Mouse (Mus musculus) 3T3-L1 (cell line): ENCODE data around the gene Ctsz.
A peak's percentile ranks its signal among the peaks of the same experiment; 100 is the strongest.

Experiments
- DNase-seq: peaks from one replicate; pipeline ENCODE4 v3.0.0-alpha.2; 2015; ENCODE audit warnings: low read depth, low spot score

The Ctsz gene

DNA sequence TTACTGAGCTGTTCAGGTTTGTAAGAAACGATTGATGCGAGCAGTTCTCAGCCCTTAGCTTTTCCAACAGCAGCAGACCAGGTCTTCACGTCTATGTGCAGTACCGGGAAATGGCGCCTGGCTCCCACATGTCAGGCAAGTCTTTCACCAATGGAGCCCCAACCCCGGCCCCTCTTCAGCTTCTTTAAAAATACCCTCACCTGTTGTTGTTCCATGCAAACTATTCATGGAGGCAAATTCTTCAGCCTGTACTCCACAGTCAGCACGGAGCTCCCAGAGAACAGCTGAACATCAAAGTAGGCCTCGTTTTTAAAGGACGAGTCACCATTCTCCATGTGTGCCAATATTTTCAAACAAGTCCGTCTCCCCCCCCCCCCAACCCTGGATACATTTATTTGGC lies 42.2 kb downstream of the Ctsz start:
- peak; percentile 24 for DNase-seq

GRCm38 (mm10) chr2:174393383-174393782 lies 45.5 kb downstream of the Ctsz start:
- no peak for DNase-seq

- DNase-seq, result no peak
Observed at GRCm38 (mm10) chr2:174392554-174392953, 46.3 kb downstream of the Ctsz start.

DNA sequence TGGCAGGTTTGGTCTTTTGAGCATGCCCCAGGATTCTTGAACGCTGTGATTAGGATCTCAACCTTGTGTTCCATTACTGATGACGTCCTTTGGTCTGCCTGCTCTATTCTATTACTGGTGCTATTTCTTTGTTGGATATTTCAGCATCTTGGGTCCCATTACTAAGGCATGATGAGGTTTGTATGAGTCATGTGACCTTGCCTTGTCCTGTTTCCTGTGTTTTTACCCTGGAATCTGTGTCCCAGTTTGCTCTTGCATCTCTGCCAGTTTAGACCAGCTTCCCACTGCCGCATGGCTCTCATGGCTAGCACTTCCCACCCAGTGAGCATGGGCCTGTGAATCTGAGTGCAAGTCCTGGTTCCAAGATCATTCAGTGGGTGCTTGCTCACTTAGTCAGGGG lies 46.9 kb downstream of the Ctsz start:
- peak; percentile 62 for DNase-seq

DNA sequence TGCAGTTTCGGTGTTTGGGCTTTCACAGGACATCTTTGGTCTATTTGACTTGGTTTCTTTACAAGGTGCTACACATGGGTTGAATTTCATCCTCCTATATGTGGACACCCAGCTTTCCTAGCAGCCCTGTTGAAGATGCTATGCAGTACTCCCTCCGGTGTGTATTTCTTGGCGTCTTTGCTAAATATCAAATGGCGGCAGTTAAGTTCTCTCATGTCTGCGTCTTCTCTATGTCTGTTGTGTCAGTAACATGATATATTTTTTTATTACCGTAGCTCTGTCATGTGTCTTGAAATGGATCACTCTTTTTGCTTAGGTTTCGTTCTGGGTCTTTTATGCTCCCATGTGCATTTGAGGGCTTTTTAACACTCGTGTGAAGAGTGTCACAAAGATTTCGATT lies 57.8 kb downstream of the Ctsz start:
- no peak for DNase-seq
